Mouse (Mus musculus) cortical plate, adult 2 months (tissue): Measurements from ENCODE around the gene Cldnd2.

Experiments
- CTCF ChIP-seq: fragments of 200-500 bp; IDR thresholded peaks from 2 replicates; pipeline ENCODE4 v1.5.1; 2011; ENCODE audit warnings: mild to moderate bottlenecking, control low read depth, low read length; ENCODE audit not compliant: insufficient read depth; ENCODE audit errors: extremely low read depth
- POLR2A ChIP-seq: fragments of 200-500 bp; IDR thresholded peaks from 2 replicates; pipeline ENCODE4 v1.6.1; 2011; ENCODE audit warnings: mild to moderate bottlenecking, low read length, control low read depth; ENCODE audit not compliant: insufficient read depth; ENCODE audit errors: extremely low read depth

DNA sequence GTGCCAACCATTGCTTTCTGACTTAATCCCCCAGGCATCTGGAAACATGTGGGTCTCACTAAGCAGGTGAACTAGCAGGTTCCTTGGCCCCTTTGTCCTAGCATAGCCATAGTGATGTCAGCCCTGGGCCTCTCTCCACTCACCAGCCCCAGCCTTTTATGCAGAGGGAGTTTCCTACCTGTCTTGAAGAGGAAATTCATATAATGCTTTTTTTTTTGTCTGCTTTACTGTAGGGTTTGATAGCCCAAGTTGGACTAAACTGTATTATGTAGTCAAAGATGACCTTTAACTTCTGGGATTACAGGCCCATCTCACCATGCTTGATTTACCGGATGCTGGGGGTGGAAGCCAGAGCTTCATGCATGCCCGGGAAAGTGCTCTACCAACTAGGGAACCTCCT, 9.2 kb downstream of the Cldnd2 start:
- no peak for TF ChIP-seq POLR2A
- TF ChIP-seq CTCF = no peak
